Mouse (Mus musculus): ENCODE data around the gene Bid. TPM values are rescaled to one million over a fixed set of nuclear protein-coding genes. Genes with fewer than 3 reads are reported as not detected.

Gene Bid
- 20.2 and 21.5 TPM in 2 replicates for polyA plus RNA-seq (2015; fragmentation: Nextera tagmentation; extraction: Ambion mirVana)

- Histone ChIP-seq H3K9ac (ENCODE audit: low read depth, low read length) (peak within 1 kb of the TSS; percentile 66), H3K9me3 (replicated peaks; ENCODE audit: control insufficient read depth, low read length) (no peaks in the 10 kb centered on the region), H3K27me3 (ENCODE audit: control insufficient read depth, insufficient read depth, low read depth, low read length) (no peaks in the 10 kb centered on the region), H3K4me2 (ENCODE audit: low read depth, low read length) (peak within 1 kb of the TSS; percentile 97), H3K27ac (ENCODE audit: low read length) (peak within 1 kb of the TSS; percentile 58), H3K36me3 (ENCODE audit: control insufficient read depth, insufficient read depth) (no peaks in the 10 kb centered on the region), H3K4me3 (ENCODE audit: low read depth, low read length) (peak within 1 kb of the TSS; percentile 70), H3K4me1 (ENCODE audit: control insufficient read depth, low read depth, low read length) (peaks cover 54% of the 10 kb centered on the region)
- ATAC-seq (ENCODE audit: low read depth) = peak; percentile 81
- WGBS (ENCODE audit: insufficient replicate concordance) = under 1% methylated on average over 66 of the region's 67 CpGs
Measured at GRCm38 (mm10) chr6:120916074-120916971, at the start of gene Bid. Gene Bid, minus strand, starts transcription at chr6:120916853.

GRCm38 (mm10) chr6:120965814-120966213 lies 49.2 kb upstream of the Bid start:
- 83% methylated on average over 13 of the region's 13 CpGs for WGBS (ENCODE audit: insufficient replicate concordance)

GRCm38 (mm10) chr6:120964179-120964578 lies 47.5 kb upstream of the Bid start:
- no peaks in the 10 kb centered on the region for H3K27me3 ChIP-seq (ENCODE audit: control insufficient read depth, insufficient read depth, low read depth, low read length)
- WGBS (ENCODE audit: insufficient replicate concordance) = 85% methylated on average over 3 of the region's 3 CpGs
- H3K36me3 ChIP-seq (ENCODE audit: control insufficient read depth, insufficient read depth) = peaks cover 10% of the 10 kb centered on the region
- no peak overlapping the region for H3K9ac ChIP-seq (ENCODE audit: low read depth, low read length)
- H3K4me2 ChIP-seq (ENCODE audit: low read depth, low read length) = no peak overlapping the region
- H3K9me3 ChIP-seq (replicated peaks; ENCODE audit: control insufficient read depth, low read length) = no peaks in the 10 kb centered on the region
- no peaks in the 10 kb centered on the region for H3K4me1 ChIP-seq (ENCODE audit: control insufficient read depth, low read depth, low read length)
- H3K27ac ChIP-seq (ENCODE audit: low read length) = no peak overlapping the region
- no peak overlapping the region for H3K4me3 ChIP-seq (ENCODE audit: low read depth, low read length)
- no peak for ATAC-seq (ENCODE audit: low read depth)

More at GRCm38 (mm10) chr6:120965814-120966213, 49.2 kb upstream of the Bid start:
- H3K27ac ChIP-seq (ENCODE audit: low read length) = no peak overlapping the region
- H3K36me3 ChIP-seq (ENCODE audit: control insufficient read depth, insufficient read depth) = peaks cover 6% of the 10 kb centered on the region
- ATAC-seq (ENCODE audit: low read depth) = no peak
- no peaks in the 10 kb centered on the region for H3K9me3 ChIP-seq (replicated peaks; ENCODE audit: control insufficient read depth, low read length)
- H3K4me1 ChIP-seq (ENCODE audit: control insufficient read depth, low read depth, low read length) = no peaks in the 10 kb centered on the region
- H3K9ac ChIP-seq (ENCODE audit: low read depth, low read length) = no peak overlapping the region
- no peak overlapping the region for H3K4me2 ChIP-seq (ENCODE audit: low read depth, low read length)
- H3K4me3 ChIP-seq (ENCODE audit: low read depth, low read length) = no peak overlapping the region
- H3K27me3 ChIP-seq (ENCODE audit: control insufficient read depth, insufficient read depth, low read depth, low read length) = no peaks in the 10 kb centered on the region

- Histone ChIP-seq H3K27me3 (ENCODE audit: control insufficient read depth, insufficient read depth, low read depth, low read length) (no peaks in the 10 kb centered on the region), H3K27ac (ENCODE audit: low read length) (0 out of 2 replicates have a peak overlapping the region, but pooled peaks have one; percentile 0), H3K4me1 (ENCODE audit: control insufficient read depth, low read depth, low read length) (peaks cover 28% of the 10 kb centered on the region), H3K36me3 (ENCODE audit: control insufficient read depth, insufficient read depth) (peaks cover 19% of the 10 kb centered on the region), H3K4me3 (ENCODE audit: low read depth, low read length) (no peak overlapping the region), H3K9me3 (replicated peaks; ENCODE audit: control insufficient read depth, low read length) (no peaks in the 10 kb centered on the region), H3K9ac (ENCODE audit: low read depth, low read length) (no peak overlapping the region), H3K4me2 (ENCODE audit: low read depth, low read length) (no peak overlapping the region)
- ATAC-seq (ENCODE audit: low read depth) = no peak
- 86% methylated on average over 9 of the region's 9 CpGs for WGBS (ENCODE audit: insufficient replicate concordance)
Measured at GRCm38 (mm10) chr6:120960338-120961030, 43.8 kb upstream of the Bid start.

- Histone ChIP-seq H3K4me1 (ENCODE audit: control insufficient read depth, low read depth, low read length) (peaks cover 35% of the 10 kb centered on the region), H3K27me3 (ENCODE audit: control insufficient read depth, insufficient read depth, low read depth, low read length) (no peaks in the 10 kb centered on the region), H3K9ac (ENCODE audit: low read depth, low read length) (peak overlapping the region; percentile 41), H3K4me2 (ENCODE audit: low read depth, low read length) (0 out of 2 replicates have a peak overlapping the region, but pooled peaks have one; percentile 30), H3K27ac (ENCODE audit: low read length) (peak overlapping the region; percentile 90), H3K9me3 (replicated peaks; ENCODE audit: control insufficient read depth, low read length) (no peaks in the 10 kb centered on the region), H3K4me3 (ENCODE audit: low read depth, low read length) (no peak overlapping the region), H3K36me3 (ENCODE audit: control insufficient read depth, insufficient read depth) (peaks cover 19% of the 10 kb centered on the region)
- ATAC-seq (ENCODE audit: low read depth) = peak; percentile 30
- WGBS (ENCODE audit: insufficient replicate concordance) = 34% methylated on average over 4 of the region's 4 CpGs
Measured at GRCm38 (mm10) chr6:120957331-120957730, 40.7 kb upstream of the Bid start.

GRCm38 (mm10) chr6:120956259-120957161 lies 39.9 kb upstream of the Bid start:
- H3K4me1 ChIP-seq (ENCODE audit: control insufficient read depth, low read depth, low read length) = peaks cover 35% of the 10 kb centered on the region
- H3K4me3 ChIP-seq (ENCODE audit: low read depth, low read length) = no peak overlapping the region
- no peaks in the 10 kb centered on the region for H3K27me3 ChIP-seq (ENCODE audit: control insufficient read depth, insufficient read depth, low read depth, low read length)
- peak overlapping the region; percentile 90 for H3K27ac ChIP-seq (ENCODE audit: low read length)
- H3K9ac ChIP-seq (ENCODE audit: low read depth, low read length) = peak overlapping the region; percentile 41
- WGBS (ENCODE audit: insufficient replicate concordance) = 29% methylated on average over 11 of the region's 11 CpGs
- no peaks in the 10 kb centered on the region for H3K9me3 ChIP-seq (replicated peaks; ENCODE audit: control insufficient read depth, low read length)
- peak overlapping the region; percentile 30 for H3K4me2 ChIP-seq (ENCODE audit: low read depth, low read length)
- H3K36me3 ChIP-seq (ENCODE audit: control insufficient read depth, insufficient read depth) = peaks cover 19% of the 10 kb centered on the region
- ATAC-seq (ENCODE audit: low read depth) = peak; percentile 96

GRCm38 (mm10) chr6:120955215-120955614 lies 38.6 kb upstream of the Bid start:
- ATAC-seq (ENCODE audit: low read depth) = no peak
- Histone ChIP-seq H3K9me3 (replicated peaks; ENCODE audit: control insufficient read depth, low read length) (no peaks in the 10 kb centered on the region), H3K36me3 (ENCODE audit: control insufficient read depth, insufficient read depth) (peaks cover 16% of the 10 kb centered on the region), H3K9ac (ENCODE audit: low read depth, low read length) (no peak overlapping the region), H3K4me2 (ENCODE audit: low read depth, low read length) (no peak overlapping the region), H3K27ac (ENCODE audit: low read length) (peak overlapping the region; percentile 90), H3K4me1 (ENCODE audit: control insufficient read depth, low read depth, low read length) (peaks cover 35% of the 10 kb centered on the region), H3K27me3 (ENCODE audit: control insufficient read depth, insufficient read depth, low read depth, low read length) (no peaks in the 10 kb centered on the region), H3K4me3 (ENCODE audit: low read depth, low read length) (no peak overlapping the region)
- 29% methylated on average over 3 of the region's 3 CpGs for WGBS (ENCODE audit: insufficient replicate concordance)

GRCm38 (mm10) chr6:120954241-120954640 lies 37.6 kb upstream of the Bid start:
- WGBS (ENCODE audit: insufficient replicate concordance) = 84% methylated on average over 8 of the region's 8 CpGs
- Histone ChIP-seq H3K27me3 (ENCODE audit: control insufficient read depth, insufficient read depth, low read depth, low read length) (no peaks in the 10 kb centered on the region), H3K36me3 (ENCODE audit: control insufficient read depth, insufficient read depth) (peaks cover 17% of the 10 kb centered on the region), H3K9ac (ENCODE audit: low read depth, low read length) (no peak overlapping the region), H3K4me3 (ENCODE audit: low read depth, low read length) (no peak overlapping the region), H3K4me2 (ENCODE audit: low read depth, low read length) (no peak overlapping the region), H3K27ac (ENCODE audit: low read length) (no peak overlapping the region), H3K9me3 (replicated peaks; ENCODE audit: control insufficient read depth, low read length) (no peaks in the 10 kb centered on the region), H3K4me1 (ENCODE audit: control insufficient read depth, low read depth, low read length) (peaks cover 35% of the 10 kb centered on the region)
- ATAC-seq (ENCODE audit: low read depth) = no peak

Data from liver, embryonic 16.5 days (tissue).